Mouse (Mus musculus) skeletal muscle tissue, postnatal 0 days (tissue): ENCODE results near the gene Tmprss7. TPM values are rescaled to one million over a fixed set of nuclear protein-coding genes. Genes with fewer than 3 reads are reported as not detected.

Experiments
- polyA plus RNA-seq: library from polyadenylated mRNA; unstranded; fragments of >200 nt; fragmentation: Nextera tagmentation; extraction: Ambion mirVana; gene quantifications from 2 replicates; pipeline ENCODE4 v1.2.1, GENCODE M21; 2015

Tmprss7 gene
- polyA plus RNA-seq, result not detected in 2 replicates

DNA sequence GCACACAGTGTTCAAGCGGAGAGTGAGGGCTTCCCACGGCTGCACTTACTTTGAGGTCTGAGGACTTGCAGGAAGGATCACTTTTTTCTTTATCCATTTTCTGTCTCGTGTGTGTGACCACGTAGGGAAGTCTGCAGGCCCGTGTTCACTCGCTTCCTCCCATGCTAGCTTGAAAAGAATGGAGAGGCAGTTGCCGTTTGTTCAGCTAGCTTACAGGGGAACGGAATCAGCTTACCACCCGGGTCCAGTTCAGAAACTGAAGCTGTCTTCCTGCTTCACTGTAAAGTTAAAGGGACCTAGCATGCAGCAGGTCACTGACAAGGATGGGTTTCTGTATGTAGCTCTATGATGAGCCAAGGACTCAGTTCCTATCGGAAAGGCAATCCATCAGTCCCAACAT lies at the start of gene Tmprss7:
Gene Tmprss7, minus strand, starts transcription at position 101 of the 400 bp plus-strand sequence.

DNA sequence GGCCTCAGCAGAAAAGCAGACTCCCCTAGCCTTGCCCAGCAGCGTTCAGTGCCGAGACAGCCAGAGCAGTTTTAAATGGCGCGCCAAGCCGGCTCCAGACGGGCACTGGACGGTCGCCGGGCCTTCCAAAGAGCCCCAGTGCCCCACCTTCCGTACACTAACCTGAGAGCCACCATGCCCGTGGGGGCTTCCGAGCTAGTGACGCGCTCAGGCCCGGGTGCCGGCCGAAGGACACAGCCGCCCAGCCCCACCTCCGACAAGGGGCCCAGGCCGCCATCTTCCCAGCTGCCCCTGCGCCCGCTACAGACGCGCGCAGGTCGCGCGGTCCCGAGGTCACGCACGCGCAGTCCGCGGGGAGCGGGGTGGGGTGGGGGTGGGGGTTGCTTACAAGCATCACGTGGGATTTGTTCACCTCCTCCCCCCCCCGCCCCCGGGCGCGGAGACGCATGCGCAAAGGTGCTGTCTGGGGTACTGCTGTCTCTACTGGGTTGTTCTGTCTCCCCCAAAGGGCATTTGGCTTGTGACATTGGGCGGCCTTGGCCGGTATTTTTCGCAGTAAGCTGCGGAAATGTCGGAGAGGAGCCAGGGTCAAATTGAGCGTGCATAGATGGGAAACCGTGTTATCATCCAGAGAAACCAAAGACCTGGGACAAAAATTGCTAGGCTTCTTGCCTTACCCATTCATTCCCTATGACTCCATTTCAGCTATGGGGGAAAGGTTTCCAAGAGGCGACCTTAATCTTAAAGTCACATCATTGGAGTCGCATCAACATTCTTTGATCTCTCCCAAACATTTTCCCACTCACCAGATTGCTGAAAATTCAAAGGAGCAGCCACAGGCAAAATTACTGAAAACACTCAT lies 49.4 kb upstream of the Tmprss7 start, which contains the start of gene Abhd10:
Gene Abhd10, minus strand, starts transcription at position 341 of the 862 bp plus-strand sequence.

DNA sequence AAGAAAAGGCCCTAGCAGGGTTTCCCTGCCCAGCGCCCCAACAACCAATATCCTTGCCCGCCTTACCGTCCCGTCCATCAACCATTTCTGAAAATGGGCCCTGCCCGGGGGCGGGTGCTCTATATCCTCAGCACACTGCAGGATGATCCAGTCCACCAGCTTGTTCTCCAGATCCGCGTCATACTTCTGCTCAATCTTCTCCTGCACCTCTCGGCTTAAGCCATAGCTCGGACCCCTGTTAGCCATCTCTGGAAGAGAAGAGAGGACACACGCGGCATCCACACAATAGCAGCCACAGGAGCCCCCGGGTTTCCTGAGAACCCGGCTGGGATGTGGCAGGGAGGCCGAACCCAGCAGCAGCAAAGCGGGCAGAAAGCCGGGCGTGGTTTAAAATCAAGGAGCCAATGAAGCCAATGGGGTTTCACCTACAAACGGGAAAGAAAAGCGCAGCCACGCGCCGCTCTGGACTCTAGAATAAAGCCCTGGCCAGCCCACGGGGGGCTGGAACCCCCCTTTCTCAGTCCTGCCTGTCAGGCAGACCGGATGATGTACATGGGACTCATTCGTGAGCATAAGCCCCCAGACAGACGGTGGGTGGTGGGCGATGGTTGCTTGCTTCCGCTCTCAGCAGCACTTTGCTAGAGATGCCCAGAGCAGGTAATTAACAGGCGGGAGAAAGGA lies 30.7 kb upstream of the Tmprss7 start, which contains the start of gene Tagln3:
Gene Tagln3, minus strand, starts transcription at position 548 of the 681 bp plus-strand sequence.

DNA sequence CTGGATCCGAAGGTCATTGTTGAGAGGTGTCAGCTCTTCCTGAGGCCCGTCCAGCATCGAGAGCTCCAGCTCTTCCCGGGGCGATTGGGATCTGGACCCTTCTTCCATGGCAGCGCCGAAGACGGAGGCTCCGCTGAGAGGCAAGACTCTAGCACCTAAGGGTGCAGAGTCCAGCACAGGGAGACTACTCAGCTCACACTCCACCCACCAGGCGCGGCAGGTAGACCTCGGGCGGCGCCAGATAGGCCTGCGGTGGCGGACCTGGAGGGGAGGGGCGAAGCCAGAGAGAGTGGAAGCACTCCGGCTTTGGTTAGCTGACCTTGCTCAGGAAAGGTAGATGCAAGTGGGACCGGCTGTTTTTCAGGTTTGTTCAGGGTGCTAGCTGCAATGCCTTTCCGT lies 39.5 kb downstream of the Tmprss7 start, which contains the start of gene BC016579:
Gene BC016579, minus strand, starts transcription at position 135 of the 399 bp plus-strand sequence.

DNA sequence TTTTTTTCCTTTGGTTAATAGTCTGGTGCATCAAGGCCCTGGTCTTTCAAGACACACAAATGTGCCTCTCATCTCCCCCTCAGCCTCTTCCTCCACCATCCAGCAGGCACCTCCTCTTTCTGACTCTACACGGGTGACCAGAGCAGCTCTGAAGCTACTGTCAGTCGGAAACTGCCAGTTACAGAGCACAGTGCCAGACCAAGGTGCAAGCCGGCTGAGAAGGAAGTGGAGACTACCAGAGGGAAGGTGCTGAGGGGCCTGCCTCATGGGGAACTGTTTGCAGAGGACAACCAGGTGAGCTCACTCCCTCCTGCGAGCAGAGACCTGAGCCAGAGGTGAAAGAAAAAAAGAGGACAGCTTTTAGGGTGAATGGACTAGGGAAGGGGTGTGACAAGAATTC lies 83.2 kb downstream of the Tmprss7 start, which contains the start of gene Gcsam:
Gene Gcsam, plus strand, starts transcription at position 114 of the 400 bp plus-strand sequence.

Other genes starting within 250 kb of the Tmprss7 start
- not detected in 2 replicates for gene Gm609, start 200.7 kb downstream of the Tmprss7 start, polyA plus RNA-seq
- gene Gm17783, start 161.6 kb downstream of the Tmprss7 start, polyA plus RNA-seq, result not detected in 2 replicates
- gene Slc9c1, start 158.3 kb downstream of the Tmprss7 start, polyA plus RNA-seq, result not detected in 2 replicates
- gene Gcsam, start 83.3 kb downstream of the Tmprss7 start, polyA plus RNA-seq, result 0.88 and 1.8 TPM in 2 replicates
- 0.17 TPM in 1 of 2 replicates, not detected in the other for gene BC016579, start 39.6 kb downstream of the Tmprss7 start, polyA plus RNA-seq
- gene Tagln3, start 30.9 kb upstream of the Tmprss7 start, polyA plus RNA-seq, result 0.15 and 0.28 TPM in 2 replicates
- 20.9 and 22.2 TPM in 2 replicates for gene Abhd10, start 49.3 kb upstream of the Tmprss7 start, polyA plus RNA-seq